Mouse (Mus musculus) liver, embryonic 14.5 days (tissue): Measurements from ENCODE around the gene Plpp4.

Source experiments
- CTCF ChIP-seq: IDR thresholded peaks from 2 replicates; pipeline ENCODE4 v1.5.1; 2016; ENCODE audit warnings: antibody characterized with exemption, low read depth, control low read depth
- EP300 ChIP-seq: IDR thresholded peaks from 2 replicates; pipeline ENCODE4 v1.6.1; 2016; ENCODE audit warnings: antibody characterized with exemption, low read depth

GRCm38 (mm10) chr7:129429903-129430302 lies 173.1 kb downstream of the Plpp4 start:
- TF ChIP-seq CTCF (no peak), EP300 (no peak)
